10 mouse cellular contexts compared by ENCODE assay signal in genomic region chr3:37976566-37976965, GRCm38 (mm10).
DNase-seq lines count a peak whose midpoint lies in the region; ATAC-seq and TF ChIP-seq lines count a peak whose summit lies in the region.
"Had no signal": no experiment of that assay in that cellular context is flagged by ENCODE, and none has a peak within 500 bp of the region (broad histone marks: within the 10 kb centered on the region; RNA-seq: fewer than 3 reads in every experiment).

No protein-coding gene starts in this region.

- no peak for ATAC-seq in liver, embryonic 11.5 days (replicated peaks; ENCODE audit: low FRiP score)
- peak; percentile 58; the same call in 1 of the 2 replicates for ATAC-seq in forebrain, embryonic 14.5 days
- no peak for ATAC-seq in stomach, postnatal 0 days (ENCODE audit: low FRiP score, low TSS enrichment)
- ATAC-seq in erythroid progenitor cell, adult 5-6 weeks (replicated peaks; ENCODE audit: low FRiP score, poor library complexity, severe bottlenecking), result no peak

- TF ChIP-seq CTCF in stomach, postnatal 0 days (IDR thresholded peaks at IDR 0.05; ENCODE audit: low read depth), result no peak

- no peak overlapping the region for H3K4me3 ChIP-seq in liver, embryonic 11.5 days (ENCODE audit: low read depth, low read length)
- peak overlapping the region; percentile 15; the same call in 1 of the 2 replicates for H3K4me3 ChIP-seq in forebrain, embryonic 14.5 days (ENCODE audit: low read depth, low read length)
- H3K4me3 ChIP-seq in stomach, postnatal 0 days (ENCODE audit: low read depth, low read length), result no peak overlapping the region

- H3K27ac ChIP-seq in liver, embryonic 11.5 days (ENCODE audit: low read depth, low read length), result no peak overlapping the region
- H3K27ac ChIP-seq in forebrain, embryonic 14.5 days (ENCODE audit: low read depth, low read length), result no peak overlapping the region
- no peak overlapping the region; the same call in 1 of the 2 replicates for H3K27ac ChIP-seq in stomach, postnatal 0 days (replicated peaks)
- H3K27ac ChIP-seq: liver, embryonic 14.5 days had no signal

- peaks cover 3% of the 10 kb centered on the region for H3K4me1 ChIP-seq in liver, embryonic 11.5 days (replicated peaks; ENCODE audit: control insufficient read depth, insufficient read depth, low read length)
- H3K4me1 ChIP-seq in forebrain, embryonic 14.5 days (ENCODE audit: control insufficient read depth, insufficient read depth, low read length), result peaks cover 13% of the 10 kb centered on the region
- H3K4me1 ChIP-seq in stomach, postnatal 0 days (replicated peaks; ENCODE audit: control insufficient read depth, insufficient read depth), result no peaks in the 10 kb centered on the region; the same call in 1 of the 2 replicates

- no peaks in the 10 kb centered on the region for H3K27me3 ChIP-seq in liver, embryonic 11.5 days (replicated peaks; ENCODE audit: control insufficient read depth, insufficient read depth, low read length)
- no peaks in the 10 kb centered on the region for H3K27me3 ChIP-seq in forebrain, embryonic 14.5 days (replicated peaks; ENCODE audit: control insufficient read depth, insufficient read depth, low read length)
- no peaks in the 10 kb centered on the region for H3K27me3 ChIP-seq in stomach, postnatal 0 days (ENCODE audit: control insufficient read depth, insufficient read depth, low read length)
- H3K27me3 ChIP-seq: CH12.LX had no signal

- intact Hi-C loops in heart, postnatal 36 days (cut with DNase I), result loop anchor here (1.0 to 5.0 kb wide), 4 partner anchors 38 to 337 kb away; partner anchors contain the start of gene Spry1

- WGBS in liver, embryonic 11.5 days, result 39% methylated on average over 13 of the region's 13 CpGs
- 17% methylated on average over 13 of the region's 13 CpGs for WGBS in forebrain, embryonic 14.5 days
- 20% methylated on average over 13 of the region's 13 CpGs for WGBS in stomach, postnatal 0 days

- H3K9me3 ChIP-seq in liver, embryonic 11.5 days (ENCODE audit: control insufficient read depth, low read length), result no peaks in the 10 kb centered on the region
- no peaks in the 10 kb centered on the region for H3K9me3 ChIP-seq in forebrain, embryonic 14.5 days (replicated peaks; ENCODE audit: control insufficient read depth, low read length)
- no peaks in the 10 kb centered on the region for H3K9me3 ChIP-seq in stomach, postnatal 0 days (ENCODE audit: control insufficient read depth, low read length)

- TF ChIP-seq EP300 in stomach, postnatal 0 days (optimal IDR thresholded peaks at IDR 0.05), result no peak

- H3K36me3 ChIP-seq in liver, embryonic 11.5 days (ENCODE audit: control insufficient read depth, insufficient read depth, low read length), result no peaks in the 10 kb centered on the region
- no peaks in the 10 kb centered on the region for H3K36me3 ChIP-seq in forebrain, embryonic 14.5 days (ENCODE audit: control insufficient read depth, insufficient read depth, low read length)
- no peaks in the 10 kb centered on the region for H3K36me3 ChIP-seq in stomach, postnatal 0 days (ENCODE audit: control insufficient read depth, insufficient read depth, low read length)

- no peak overlapping the region for H3K9ac ChIP-seq in liver, embryonic 11.5 days (ENCODE audit: low read depth, low read length)
- H3K9ac ChIP-seq in forebrain, embryonic 14.5 days (ENCODE audit: low read length), result 0 out of 2 replicates have a peak overlapping the region, but pooled peaks have one; percentile 32
- H3K9ac ChIP-seq in stomach, postnatal 0 days (ENCODE audit: low read length), result no peak overlapping the region
- H3K9ac ChIP-seq: liver, embryonic 14.5 days had no signal

- no peak for DNase-seq in liver, embryonic 11.5 days (ENCODE audit: low spot score)
- DNase-seq in liver, result no peak
- peak; percentile 44 for DNase-seq in forebrain, embryonic 14.5 days (ENCODE audit: low spot score)
- peak; percentile 80 to 84 for DNase-seq in heart, postnatal 36 days
- DNase-seq in kidney, postnatal 36 days, result peak; percentile 71 to 77
- DNase-seq in lung, postnatal 36 days, result peak; percentile 82
- peak; percentile 24 for DNase-seq in stomach, postnatal 0 days (ENCODE audit: low spot score)

- peak overlapping the region; percentile 7; the same call in 1 of the 2 replicates for H3K4me2 ChIP-seq in liver, embryonic 11.5 days
- H3K4me2 ChIP-seq in forebrain, embryonic 14.5 days (ENCODE audit: low read length), result peak overlapping the region; percentile 37
- H3K4me2 ChIP-seq in stomach, postnatal 0 days (replicated peaks; ENCODE audit: low read depth), result peak overlapping the region; percentile 38

Comparison
In these comparisons a context has a peak if more than half of its experiments do, and no peak if none do; other contexts are left out.
1. DNase-seq: peak in forebrain, embryonic 14.5 days (single experiment), heart, postnatal 36 days (2 of 2), kidney, postnatal 36 days (2 of 2), lung, postnatal 36 days (single experiment) and stomach, postnatal 0 days (single experiment); none in liver, embryonic 11.5 days (single experiment) and liver (single experiment).
2. Peak in every context shown above with its lines, with median percentiles within 50 percentile points of each other: H3K4me2 ChIP-seq.